Mouse (Mus musculus) limb, embryonic 12.5 days (tissue): ENCODE results near the gene Pnmal1. TPM values are rescaled to one million over a fixed set of nuclear protein-coding genes. Genes with fewer than 3 reads are reported as not detected.

Experiments used
- ATAC-seq: fragments of 200-750 bp; cut with Nextera tagmentation; 2 replicates; pipeline ENCODE4 v1.8.0; 2017; ENCODE audit warnings: low read depth, moderate TSS enrichment; ENCODE audit not compliant: insufficient number of reproducible peaks, insufficient read depth, low FRiP score, low TSS enrichment
- H3K27ac ChIP-seq: fragments of 300-500 bp; sonication (generic); 2 replicates; pipeline ENCODE4 v1.5.1; 2016; ENCODE audit warnings: mild to moderate bottlenecking, moderate library complexity
- H3K27me3 ChIP-seq: fragments of 300-500 bp; sonication (generic); 2 replicates; pipeline ENCODE4 v1.6.1; 2016; ENCODE audit warnings: mild to moderate bottlenecking, moderate library complexity
- H3K36me3 ChIP-seq: fragments of 300-500 bp; sonication (generic); 2 replicates; pipeline ENCODE4 v1.6.1; 2016; ENCODE audit warnings: mild to moderate bottlenecking, moderate library complexity
- H3K4me1 ChIP-seq: fragments of 300-500 bp; sonication (generic); replicated peaks from 2 replicates; pipeline ENCODE4 v1.6.1; 2016
- H3K4me2 ChIP-seq: fragments of 300-500 bp; sonication (generic); 2 replicates; pipeline ENCODE4 v1.6.1; 2016; ENCODE audit warnings: mild to moderate bottlenecking, moderate library complexity
- H3K4me3 ChIP-seq: fragments of 300-500 bp; sonication (generic); replicated peaks from 2 replicates; pipeline ENCODE4 v1.5.1; 2016; ENCODE audit warnings: mild to moderate bottlenecking
- H3K9ac ChIP-seq: fragments of 300-500 bp; sonication (generic); replicated peaks from 2 replicates; pipeline ENCODE4 v1.6.1; 2016; ENCODE audit warnings: mild to moderate bottlenecking, moderate library complexity
- H3K9me3 ChIP-seq: fragments of 300-500 bp; sonication (generic); 2 replicates; pipeline ENCODE4 v1.6.1; 2016; ENCODE audit warnings: mild to moderate bottlenecking, moderate library complexity
- WGBS: fragments of 180-500 bp; shearing (Covaris S2); methylation state at CpG from one replicate; pipeline ENCODE4 v1.1.7; 2016; 5-methylcytosine and 5-hydroxymethylcytosine counted together
- polyA plus RNA-seq: library from polyadenylated mRNA; unstranded; fragments of >200 nt; fragmentation: Nextera tagmentation; extraction: Ambion mirVana; gene quantifications from 2 replicates; pipeline ENCODE4 v1.2.1, GENCODE M21; 2016

Gene Pnmal1
- polyA plus RNA-seq, 1 experiment from 2014 or later: 1.5 TPM

DNA sequence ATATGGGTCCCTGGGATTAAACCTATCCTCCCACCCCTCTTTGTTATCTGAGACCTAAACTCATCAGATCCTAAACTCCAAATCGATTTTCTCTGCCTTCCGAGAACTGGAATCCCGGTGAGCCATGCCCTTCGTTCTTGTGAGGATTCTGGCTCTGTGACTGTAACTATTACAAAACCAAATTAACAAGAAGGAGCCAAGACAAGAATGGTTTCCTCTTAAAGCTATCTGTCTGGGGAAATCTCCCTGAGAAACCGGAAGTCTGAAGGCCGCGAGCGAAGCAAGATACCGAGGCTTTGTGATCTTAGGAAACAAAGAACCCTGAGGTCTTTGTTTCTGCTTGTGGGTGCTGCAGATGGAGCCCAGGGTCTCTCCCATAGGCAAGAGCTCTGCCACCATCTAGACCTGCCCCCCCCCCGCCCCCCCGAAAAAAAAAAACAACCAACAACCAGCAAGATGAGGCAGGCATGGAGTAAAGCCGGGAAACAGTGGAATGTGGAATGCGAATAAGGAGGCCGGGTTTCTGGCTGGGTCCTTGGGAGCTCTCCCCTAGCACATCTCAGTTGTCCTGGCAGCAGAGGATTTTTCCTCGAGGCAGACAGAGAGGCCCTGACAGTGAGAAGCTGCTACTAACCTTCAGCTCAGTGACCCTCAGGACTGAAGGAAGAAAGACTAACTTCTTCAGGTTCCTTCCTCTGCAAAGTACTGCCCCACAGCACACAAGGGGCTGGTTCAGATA, 30.7 kb downstream of the Pnmal1 start:
- peak overlapping the region; percentile 82 for H3K27ac ChIP-seq
- H3K36me3 ChIP-seq: peaks cover 4% of the 10 kb centered on the region
- ATAC-seq: no peak
- no peaks in the 10 kb centered on the region; the same call in 1 of the 2 replicates for H3K9me3 ChIP-seq
- 50% methylated on average over 15 of the region's 15 CpGs for WGBS
- no peak overlapping the region for H3K4me2 ChIP-seq
- peaks cover 52% of the 10 kb centered on the region for H3K4me1 ChIP-seq
- H3K27me3 ChIP-seq: no peaks in the 10 kb centered on the region
- no peak overlapping the region for H3K4me3 ChIP-seq
- no peak overlapping the region for H3K9ac ChIP-seq

DNA sequence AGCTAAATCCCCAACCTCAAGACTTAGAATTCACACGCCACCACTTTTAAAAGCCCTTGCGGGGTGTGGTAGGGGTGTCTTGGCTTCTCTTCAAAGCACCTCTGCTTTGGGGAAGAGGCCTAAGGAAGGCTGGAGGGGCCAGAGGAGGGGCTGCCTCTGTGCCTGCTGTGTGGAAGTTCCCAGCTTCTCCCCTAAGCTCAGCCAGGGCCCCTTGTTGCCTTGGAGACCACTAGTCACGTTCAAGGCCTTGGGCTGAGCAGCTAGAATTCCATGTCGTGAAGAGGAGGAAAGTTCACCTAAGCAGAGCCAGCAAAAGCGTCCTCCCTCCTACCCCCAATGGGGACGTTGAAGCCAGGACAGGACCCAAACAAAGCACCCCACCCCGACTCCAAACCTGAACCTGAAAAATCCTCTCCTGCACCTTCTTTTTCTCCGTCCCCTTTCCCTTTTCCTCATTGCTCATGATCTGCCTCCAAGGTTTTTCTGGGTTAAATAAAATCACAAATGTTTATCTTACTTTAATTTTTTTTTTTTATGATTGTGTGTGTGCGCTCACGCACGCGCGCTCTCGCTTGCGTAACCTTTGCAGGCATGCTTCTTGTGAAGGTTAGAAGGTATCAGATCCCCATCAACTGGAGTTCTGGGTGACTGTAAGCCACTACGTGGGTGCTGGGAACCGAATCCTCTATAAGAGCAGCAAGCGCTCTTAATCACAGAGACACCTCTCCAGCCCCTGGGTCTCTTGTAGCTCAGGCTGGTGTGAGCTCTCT, 32.4 kb downstream of the Pnmal1 start:
- H3K27ac ChIP-seq: peak overlapping the region; percentile 95
- H3K36me3 ChIP-seq: peaks cover 19% of the 10 kb centered on the region
- H3K27me3 ChIP-seq: no peaks in the 10 kb centered on the region
- 55% methylated on average over 18 of the region's 18 CpGs for WGBS
- peaks cover 69% of the 10 kb centered on the region for H3K4me1 ChIP-seq
- H3K9me3 ChIP-seq: no peaks in the 10 kb centered on the region; the same call in 1 of the 2 replicates
- peak overlapping the region; percentile 47 for H3K4me2 ChIP-seq
- no peak overlapping the region for H3K9ac ChIP-seq
- H3K4me3 ChIP-seq: peak overlapping the region; percentile 8; the same call in 1 of the 2 replicates
- peak; percentile 50; the same call in 1 of the 2 replicates for ATAC-seq

- no peak for ATAC-seq
- peak within 1 kb of the TSS; percentile 89 for H3K4me2 ChIP-seq
- H3K36me3 ChIP-seq: peaks cover 25% of the 10 kb centered on the region
- H3K27me3 ChIP-seq: no peaks in the 10 kb centered on the region
- H3K4me1 ChIP-seq: peaks cover 69% of the 10 kb centered on the region
- H3K27ac ChIP-seq: peak within 1 kb of the TSS; percentile 95
- H3K4me3 ChIP-seq: peak within 1 kb of the TSS; percentile 73
- H3K9me3 ChIP-seq: no peaks in the 10 kb centered on the region; the same call in 1 of the 2 replicates
- WGBS: 96% methylated on average over 5 of the region's 5 CpGs
- H3K9ac ChIP-seq: no peak within 1 kb of the TSS
Observed at GRCm38 (mm10) chr7:16992451-16992807, 33.0 kb downstream of the Pnmal1 start, which contains the start of gene Ccdc8. TSS of gene Ccdc8 (plus strand) at chr7:16992708.

DNA sequence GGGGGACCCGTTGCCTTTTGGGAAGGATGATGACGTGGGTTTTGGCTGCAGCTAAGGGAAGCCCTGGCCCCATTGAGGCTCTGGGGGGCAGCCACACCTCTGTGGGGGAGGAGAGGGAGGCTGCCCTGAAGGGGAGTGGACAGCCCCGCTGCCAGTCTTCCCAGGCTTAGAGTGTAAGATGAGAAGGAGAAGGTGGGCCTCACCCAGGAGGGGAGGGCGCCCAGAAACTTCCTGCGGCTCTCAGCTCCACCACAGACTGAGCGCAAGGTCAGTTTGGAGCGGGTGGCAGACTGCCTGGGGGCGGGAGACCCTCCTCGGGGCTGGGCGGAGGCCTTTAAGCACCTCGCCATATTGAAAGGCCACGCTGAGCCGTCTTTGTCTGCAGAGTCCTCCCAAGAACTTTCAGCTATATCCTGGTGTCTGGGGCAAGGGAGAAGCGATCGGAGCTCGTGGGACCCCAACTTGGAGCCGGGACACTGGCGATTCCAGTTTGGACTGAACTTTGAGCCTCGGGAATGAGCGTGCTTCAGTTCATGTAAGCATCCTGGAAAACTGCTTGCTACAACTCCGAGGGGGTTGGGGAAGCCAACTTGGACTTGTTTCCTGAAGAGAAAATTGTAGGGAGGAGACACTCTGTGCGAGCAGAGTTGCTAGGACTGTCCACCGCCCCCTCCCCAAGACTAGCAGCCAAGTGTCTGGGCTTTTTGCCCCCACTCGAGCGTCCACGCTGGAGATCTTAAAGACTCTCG, 34.3 kb downstream of the Pnmal1 start:
- H3K4me1 ChIP-seq: peaks cover 61% of the 10 kb centered on the region
- peak; percentile 94 for ATAC-seq
- peaks cover 39% of the 10 kb centered on the region for H3K36me3 ChIP-seq
- H3K9me3 ChIP-seq: no peaks in the 10 kb centered on the region; the same call in 1 of the 2 replicates
- no peaks in the 10 kb centered on the region for H3K27me3 ChIP-seq
- peak overlapping the region; percentile 87 for H3K9ac ChIP-seq
- H3K4me2 ChIP-seq: peak overlapping the region; percentile 89
- H3K27ac ChIP-seq: peak overlapping the region; percentile 89
- H3K4me3 ChIP-seq: peak overlapping the region; percentile 73
- under 1% methylated on average over 27 of the region's 27 CpGs for WGBS

DNA sequence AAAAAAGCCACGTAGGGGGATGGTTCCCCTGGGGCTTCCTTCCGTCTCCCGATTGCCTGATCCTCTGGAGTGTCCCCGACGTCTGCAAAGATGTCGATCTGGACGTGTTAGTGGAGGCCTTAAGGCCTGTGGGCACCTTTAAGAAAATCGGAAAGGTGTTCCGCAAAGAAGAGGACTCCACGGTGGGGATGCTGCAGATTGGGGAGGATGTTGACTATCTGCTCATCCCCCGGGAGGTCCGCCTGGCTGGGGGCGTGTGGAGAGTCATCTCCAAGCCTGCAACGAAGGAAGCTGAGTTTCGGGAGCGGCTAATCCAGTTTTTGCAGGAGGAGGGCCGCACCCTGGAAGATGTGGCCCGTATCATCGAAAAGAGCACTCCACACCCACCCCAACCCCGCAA, 34.9 kb downstream of the Pnmal1 start:
- peak overlapping the region; percentile 89 for H3K4me2 ChIP-seq
- H3K4me1 ChIP-seq: peaks cover 61% of the 10 kb centered on the region
- peak overlapping the region; percentile 89 for H3K27ac ChIP-seq
- peaks cover 43% of the 10 kb centered on the region for H3K36me3 ChIP-seq
- no peak for ATAC-seq
- H3K9me3 ChIP-seq: no peaks in the 10 kb centered on the region; the same call in 1 of the 2 replicates
- peak overlapping the region; percentile 87 for H3K9ac ChIP-seq
- 3% methylated on average over 20 of the region's 20 CpGs for WGBS
- H3K4me3 ChIP-seq: peak overlapping the region; percentile 73
- H3K27me3 ChIP-seq: no peaks in the 10 kb centered on the region

GRCm38 (mm10) chr7:16995345-16995744, 35.9 kb downstream of the Pnmal1 start:
- Histone ChIP-seq H3K27me3 (no peaks in the 10 kb centered on the region), H3K4me1 (peaks cover 58% of the 10 kb centered on the region), H3K36me3 (peaks cover 53% of the 10 kb centered on the region), H3K9me3 (no peaks in the 10 kb centered on the region), H3K9ac (peak overlapping the region; percentile 87), H3K4me2 (peak overlapping the region; percentile 89), H3K27ac (peak overlapping the region; percentile 89; the same call in 1 of the 2 replicates), H3K4me3 (peak overlapping the region; percentile 73)
- WGBS: 88% methylated on average over 4 of the region's 4 CpGs
- ATAC-seq: no peak

DNA sequence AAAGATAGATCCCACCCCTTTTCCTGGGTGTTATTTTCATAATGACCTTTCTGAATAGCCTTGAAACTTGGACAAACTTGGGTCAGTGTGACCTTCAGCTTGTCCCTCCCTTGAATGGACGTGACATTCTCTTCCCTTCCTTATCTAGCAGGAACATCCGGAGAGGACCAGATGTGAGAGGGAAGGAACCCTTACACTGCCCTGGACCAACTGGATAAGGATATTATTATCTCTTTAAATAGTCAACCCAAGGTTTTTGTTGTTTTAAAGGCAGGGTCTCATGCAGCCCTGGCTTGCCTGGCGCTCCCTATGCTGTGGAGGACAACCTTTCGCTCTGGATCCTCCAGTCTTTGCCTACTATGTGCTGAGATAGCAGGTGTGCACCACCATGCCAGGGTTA, 39.8 kb downstream of the Pnmal1 start:
- H3K4me3 ChIP-seq: no peak overlapping the region
- H3K9me3 ChIP-seq: no peaks in the 10 kb centered on the region
- no peak overlapping the region for H3K9ac ChIP-seq
- 79% methylated on average over 4 of the region's 4 CpGs for WGBS
- H3K4me1 ChIP-seq: peaks cover 31% of the 10 kb centered on the region
- ATAC-seq: no peak
- H3K36me3 ChIP-seq: peaks cover 84% of the 10 kb centered on the region
- H3K4me2 ChIP-seq: no peak overlapping the region
- H3K27ac ChIP-seq: no peak overlapping the region
- no peaks in the 10 kb centered on the region for H3K27me3 ChIP-seq

DNA sequence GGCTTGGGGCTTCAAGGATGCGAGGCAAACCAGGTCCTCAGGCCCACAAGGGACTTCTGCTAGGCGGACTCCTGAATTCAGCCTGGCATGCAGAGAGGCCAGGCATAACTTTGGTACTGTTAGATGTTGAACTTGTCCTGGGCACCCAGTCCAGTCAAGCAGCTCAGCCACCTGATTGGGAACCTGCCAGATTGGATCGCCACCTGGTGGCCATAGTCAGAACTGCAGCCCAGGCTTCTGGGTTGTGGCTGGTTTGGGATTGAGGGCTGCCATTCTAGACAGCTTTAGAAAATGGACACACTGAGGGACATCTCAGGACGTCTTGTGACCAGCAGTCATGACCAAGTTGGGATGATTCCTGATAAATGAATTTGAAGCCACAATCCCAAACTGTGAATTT, 40.2 kb downstream of the Pnmal1 start:
- Histone ChIP-seq H3K36me3 (peaks cover 88% of the 10 kb centered on the region), H3K27ac (no peak overlapping the region), H3K27me3 (no peaks in the 10 kb centered on the region), H3K9ac (no peak overlapping the region), H3K9me3 (no peaks in the 10 kb centered on the region), H3K4me3 (no peak overlapping the region), H3K4me1 (peaks cover 30% of the 10 kb centered on the region), H3K4me2 (no peak overlapping the region)
- WGBS: 26% methylated on average over 4 of the region's 4 CpGs
- no peak for ATAC-seq

GRCm38 (mm10) chr7:17002375-17003195, 43.1 kb downstream of the Pnmal1 start:
- WGBS: 9% methylated on average over 7 of the region's 7 CpGs

DNA sequence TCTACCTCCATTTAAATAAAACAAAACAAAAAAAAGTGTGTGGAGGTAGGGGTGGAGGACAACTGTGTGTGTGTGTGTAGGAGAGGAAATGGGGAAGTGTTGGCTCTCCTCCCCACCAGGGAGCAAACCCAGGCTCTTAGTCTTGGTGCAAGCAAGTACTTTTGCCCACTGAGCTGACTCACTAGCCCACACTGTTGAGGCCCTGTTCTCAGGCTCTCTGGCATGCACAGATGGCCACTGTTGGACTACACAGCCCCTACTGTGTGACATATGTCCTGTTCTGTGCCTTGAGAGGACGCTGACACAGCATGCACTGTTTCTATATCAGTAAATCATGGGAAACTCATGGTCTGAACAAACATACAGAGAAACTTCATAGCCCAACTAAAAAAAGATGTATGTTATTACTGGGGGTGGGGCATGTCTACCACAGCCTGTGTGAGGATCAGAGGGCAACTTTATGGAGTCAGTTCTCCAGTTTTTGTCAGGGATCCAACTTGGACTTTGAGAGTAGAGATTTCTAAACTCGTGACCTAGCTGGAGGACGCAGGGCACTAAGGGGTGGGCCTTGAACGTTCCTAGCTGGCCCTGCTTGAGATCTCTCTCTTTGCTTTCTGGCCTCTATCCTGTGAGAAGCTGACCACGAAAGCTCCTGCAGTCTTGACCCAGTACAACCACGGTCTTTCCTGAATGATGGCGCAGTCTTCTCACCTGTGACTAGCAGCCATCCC, 43.9 kb downstream of the Pnmal1 start:
- no peak for ATAC-seq
- no peaks in the 10 kb centered on the region for H3K9me3 ChIP-seq
- H3K27me3 ChIP-seq: no peaks in the 10 kb centered on the region
- no peak overlapping the region for H3K27ac ChIP-seq
- no peak overlapping the region for H3K9ac ChIP-seq
- 85% methylated on average over 7 of the region's 7 CpGs for WGBS
- H3K36me3 ChIP-seq: peaks cover 92% of the 10 kb centered on the region
- H3K4me2 ChIP-seq: no peak overlapping the region
- H3K4me1 ChIP-seq: no peaks in the 10 kb centered on the region
- no peak overlapping the region for H3K4me3 ChIP-seq

More at GRCm38 (mm10) chr7:17002375-17003195, 43.1 kb downstream of the Pnmal1 start:
- no peak overlapping the region for H3K4me2 ChIP-seq
- peaks cover 2% of the 10 kb centered on the region; the same call in 1 of the 2 replicates for H3K4me1 ChIP-seq
- no peak overlapping the region for H3K4me3 ChIP-seq
- H3K9ac ChIP-seq: no peak overlapping the region
- ATAC-seq: peak; percentile 57
- no peaks in the 10 kb centered on the region for H3K9me3 ChIP-seq
- 0 out of 2 replicates have a peak overlapping the region, but pooled peaks have one; percentile 12 for H3K27ac ChIP-seq
- H3K27me3 ChIP-seq: no peaks in the 10 kb centered on the region
- peaks cover 92% of the 10 kb centered on the region for H3K36me3 ChIP-seq
